Mouse (Mus musculus) midbrain, embryonic 12.5 days (tissue): ENCODE data around the gene Scfd2. TPM values are rescaled to one million over a fixed set of nuclear protein-coding genes. Genes with fewer than 3 reads are reported as not detected.

Experiments used
- ATAC-seq: fragments of 200-750 bp; cut with Nextera tagmentation; 2 replicates; pipeline ENCODE4 v1.8.0; 2017; ENCODE audit warnings: low read depth, moderate TSS enrichment, moderate library complexity; ENCODE audit not compliant: low FRiP score
- H3K27ac ChIP-seq: fragments of 300-500 bp; sonication (generic); replicated peaks from 2 replicates; pipeline ENCODE4 v1.5.1; 2016; ENCODE audit warnings: mild to moderate bottlenecking
- H3K27me3 ChIP-seq: fragments of 300-500 bp; sonication (generic); 2 replicates; pipeline ENCODE4 v1.6.1; 2016; ENCODE audit warnings: mild to moderate bottlenecking
- H3K36me3 ChIP-seq: fragments of 300-500 bp; sonication (generic); 2 replicates; pipeline ENCODE4 v1.6.1; 2016
- H3K4me1 ChIP-seq: fragments of 300-500 bp; sonication (generic); 2 replicates; pipeline ENCODE4 v1.6.1; 2016
- H3K4me2 ChIP-seq: fragments of 300-500 bp; sonication (generic); replicated peaks from 2 replicates; pipeline ENCODE4 v1.6.1; 2016; ENCODE audit warnings: mild to moderate bottlenecking, moderate library complexity
- H3K4me3 ChIP-seq: fragments of 300-500 bp; sonication (generic); 2 replicates; pipeline ENCODE4 v1.5.1; 2016; ENCODE audit warnings: mild to moderate bottlenecking
- H3K9ac ChIP-seq: fragments of 300-500 bp; sonication (generic); replicated peaks from 2 replicates; pipeline ENCODE4 v1.6.1; 2016; ENCODE audit warnings: mild to moderate bottlenecking, moderate library complexity
- H3K9me3 ChIP-seq: fragments of 300-500 bp; sonication (generic); 2 replicates; pipeline ENCODE4 v1.6.1; 2016; ENCODE audit warnings: mild to moderate bottlenecking
- WGBS: fragments of 180-500 bp; shearing (Covaris S2); methylation state at CpG from one replicate; pipeline ENCODE4 v1.1.7; 2016; 5-methylcytosine and 5-hydroxymethylcytosine counted together
- polyA plus RNA-seq: library from polyadenylated mRNA; unstranded; fragments of >200 nt; fragmentation: Nextera tagmentation; extraction: Ambion mirVana; gene quantifications from 2 replicates; pipeline ENCODE4 v1.2.1, GENCODE M21; 2016

Gene Scfd2
- polyA plus RNA-seq, 1 experiment from 2014 or later = 17.7 TPM

- H3K27ac ChIP-seq = no peak overlapping the region
- 93% methylated on average over 11 of the region's 11 CpGs for WGBS
These were observed 215.1 kb downstream of the Scfd2 start for GRCm38 (mm10) chr5:74316333-74316945.

GRCm38 (mm10) chr5:74315471-74316245 lies 215.9 kb downstream of the Scfd2 start:
- 68% methylated on average over 12 of the region's 12 CpGs for WGBS
- Histone ChIP-seq H3K27me3 (peaks cover 15% of the 10 kb centered on the region), H3K4me3 (no peak overlapping the region), H3K27ac (no peak overlapping the region), H3K4me1 (peaks cover 8% of the 10 kb centered on the region; the same call in 1 of the 2 replicates), H3K9ac (no peak overlapping the region), H3K36me3 (no peaks in the 10 kb centered on the region), H3K4me2 (no peak overlapping the region), H3K9me3 (no peaks in the 10 kb centered on the region)
- ATAC-seq = no peak

More at GRCm38 (mm10) chr5:74316333-74316945, 215.1 kb downstream of the Scfd2 start:
- ATAC-seq = no peak
- Histone ChIP-seq H3K4me3 (no peak overlapping the region), H3K4me1 (peaks cover 8% of the 10 kb centered on the region; the same call in 1 of the 2 replicates), H3K9me3 (no peaks in the 10 kb centered on the region), H3K36me3 (no peaks in the 10 kb centered on the region), H3K27me3 (peaks cover 15% of the 10 kb centered on the region), H3K9ac (no peak overlapping the region), H3K4me2 (no peak overlapping the region)

- Histone ChIP-seq H3K9ac (no peak overlapping the region), H3K27ac (no peak overlapping the region), H3K4me2 (no peak overlapping the region), H3K9me3 (no peaks in the 10 kb centered on the region), H3K36me3 (no peaks in the 10 kb centered on the region), H3K4me1 (peaks cover 8% of the 10 kb centered on the region; the same call in 1 of the 2 replicates), H3K4me3 (no peak overlapping the region), H3K27me3 (peaks cover 15% of the 10 kb centered on the region)
- no peak for ATAC-seq
- 36% methylated on average over 6 of the region's 6 CpGs for WGBS
These were observed 217.1 kb downstream of the Scfd2 start for GRCm38 (mm10) chr5:74314501-74314900.

- no peak overlapping the region for H3K27ac ChIP-seq
- peaks cover 15% of the 10 kb centered on the region for H3K27me3 ChIP-seq
- no peaks in the 10 kb centered on the region for H3K36me3 ChIP-seq
- H3K4me1 ChIP-seq = peaks cover 8% of the 10 kb centered on the region; the same call in 1 of the 2 replicates
- no peak for ATAC-seq
- H3K9ac ChIP-seq = no peak overlapping the region
- H3K9me3 ChIP-seq = no peaks in the 10 kb centered on the region
- H3K4me3 ChIP-seq = no peak overlapping the region
- 85% methylated on average over 7 of the region's 7 CpGs for WGBS
- H3K4me2 ChIP-seq = no peak overlapping the region
These were observed 218.0 kb downstream of the Scfd2 start for GRCm38 (mm10) chr5:74313542-74313941.

GRCm38 (mm10) chr5:74311865-74312264 lies 219.7 kb downstream of the Scfd2 start:
- H3K4me2 ChIP-seq = no peak overlapping the region
- H3K27ac ChIP-seq = no peak overlapping the region
- no peak overlapping the region for H3K4me3 ChIP-seq
- H3K36me3 ChIP-seq = no peaks in the 10 kb centered on the region
- peaks cover 15% of the 10 kb centered on the region for H3K27me3 ChIP-seq
- H3K4me1 ChIP-seq = peaks cover 8% of the 10 kb centered on the region; the same call in 1 of the 2 replicates
- no peak for ATAC-seq
- WGBS = 16% methylated on average over 6 of the region's 6 CpGs
- no peak overlapping the region for H3K9ac ChIP-seq
- no peaks in the 10 kb centered on the region for H3K9me3 ChIP-seq

GRCm38 (mm10) chr5:74311200-74311825 lies 220.2 kb downstream of the Scfd2 start:
- no peak overlapping the region for H3K4me3 ChIP-seq
- H3K4me1 ChIP-seq = peaks cover 8% of the 10 kb centered on the region; the same call in 1 of the 2 replicates
- no peak overlapping the region for H3K4me2 ChIP-seq
- H3K27me3 ChIP-seq = peaks cover 15% of the 10 kb centered on the region
- no peaks in the 10 kb centered on the region for H3K9me3 ChIP-seq
- H3K27ac ChIP-seq = no peak overlapping the region
- H3K9ac ChIP-seq = no peak overlapping the region
- no peak for ATAC-seq
- 25% methylated on average over 6 of the region's 6 CpGs for WGBS
- H3K36me3 ChIP-seq = no peaks in the 10 kb centered on the region

GRCm38 (mm10) chr5:74310101-74310500 lies 221.5 kb downstream of the Scfd2 start:
- H3K27me3 ChIP-seq = peaks cover 15% of the 10 kb centered on the region
- H3K9me3 ChIP-seq = no peaks in the 10 kb centered on the region
- WGBS = 84% methylated on average over 5 of the region's 5 CpGs
- peaks cover 8% of the 10 kb centered on the region; the same call in 1 of the 2 replicates for H3K4me1 ChIP-seq
- no peak overlapping the region for H3K4me3 ChIP-seq
- no peaks in the 10 kb centered on the region for H3K36me3 ChIP-seq
- no peak overlapping the region for H3K27ac ChIP-seq
- H3K9ac ChIP-seq = no peak overlapping the region
- no peak for ATAC-seq
- no peak overlapping the region for H3K4me2 ChIP-seq

GRCm38 (mm10) chr5:74307242-74307641 lies 224.3 kb downstream of the Scfd2 start:
- H3K36me3 ChIP-seq = no peaks in the 10 kb centered on the region
- no peak overlapping the region for H3K4me2 ChIP-seq
- H3K4me1 ChIP-seq = 0 out of 2 replicates have a peak, but pooled peaks cover 3% of the 10 kb centered on the region
- H3K27ac ChIP-seq = no peak overlapping the region
- H3K9me3 ChIP-seq = no peaks in the 10 kb centered on the region
- WGBS = 85% methylated on average over 5 of the region's 5 CpGs
- no peak overlapping the region for H3K4me3 ChIP-seq
- H3K9ac ChIP-seq = no peak overlapping the region
- ATAC-seq = no peak
- H3K27me3 ChIP-seq = peaks cover 3% of the 10 kb centered on the region; the same call in 1 of the 2 replicates

- no peaks in the 10 kb centered on the region for H3K36me3 ChIP-seq
- no peaks in the 10 kb centered on the region for H3K9me3 ChIP-seq
- no peak overlapping the region for H3K4me2 ChIP-seq
- ATAC-seq = no peak
- H3K27ac ChIP-seq = no peak overlapping the region
- no peaks in the 10 kb centered on the region for H3K4me1 ChIP-seq
- 79% methylated on average over 4 of the region's 4 CpGs for WGBS
- no peak overlapping the region for H3K9ac ChIP-seq
- H3K27me3 ChIP-seq = no peaks in the 10 kb centered on the region
- no peak overlapping the region for H3K4me3 ChIP-seq
These were observed 225.9 kb downstream of the Scfd2 start for GRCm38 (mm10) chr5:74305533-74306189.

- Histone ChIP-seq H3K9me3 (no peaks in the 10 kb centered on the region), H3K4me3 (no peak overlapping the region), H3K9ac (no peak overlapping the region), H3K36me3 (no peaks in the 10 kb centered on the region), H3K27ac (no peak overlapping the region), H3K27me3 (no peaks in the 10 kb centered on the region), H3K4me1 (no peaks in the 10 kb centered on the region), H3K4me2 (no peak overlapping the region)
- ATAC-seq = no peak
- WGBS = 79% methylated on average over 4 of the region's 4 CpGs
These were observed 226.8 kb downstream of the Scfd2 start for GRCm38 (mm10) chr5:74304767-74305166.

GRCm38 (mm10) chr5:74302331-74302730 lies 229.2 kb downstream of the Scfd2 start:
- no peaks in the 10 kb centered on the region for H3K9me3 ChIP-seq
- no peak overlapping the region for H3K4me2 ChIP-seq
- ATAC-seq = no peak
- no peaks in the 10 kb centered on the region for H3K36me3 ChIP-seq
- H3K27ac ChIP-seq = no peak overlapping the region
- no peaks in the 10 kb centered on the region for H3K27me3 ChIP-seq
- WGBS = 82% methylated on average over 3 of the region's 3 CpGs
- H3K4me1 ChIP-seq = no peaks in the 10 kb centered on the region
- no peak overlapping the region for H3K9ac ChIP-seq
- H3K4me3 ChIP-seq = no peak overlapping the region
